Mouse (Mus musculus): ENCODE measurements around the gene Zfp985.
A peak's percentile ranks its signal among the peaks of the same experiment; 100 is the strongest.
"Not testable (repeated sequence)": the region's sequence is repeated elsewhere in the genome, so short reads cannot be mapped to it uniquely, and the experiment has no call there.

Gene Zfp985

DNA sequence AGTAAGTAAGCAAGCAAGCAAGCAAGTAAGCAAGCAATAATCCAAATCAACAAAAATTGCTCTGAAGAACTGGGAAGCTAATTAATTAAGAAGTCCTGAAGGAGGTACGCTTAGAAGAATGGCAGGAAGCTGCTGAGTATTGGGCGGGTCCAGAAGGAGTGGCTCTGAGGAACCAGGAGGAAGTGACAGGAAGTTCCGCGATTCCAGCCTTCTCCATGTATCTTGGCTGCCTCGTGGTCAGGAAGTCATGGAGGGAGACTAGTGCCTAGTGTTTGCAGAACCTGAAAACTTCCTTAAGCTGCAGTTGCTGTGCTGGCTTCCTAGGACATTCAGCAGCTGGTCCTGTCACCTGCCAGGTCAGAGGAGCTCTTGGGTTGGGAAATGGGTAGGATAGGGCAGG, at the start of gene Zfp985:
Gene Zfp985 (plus strand): TSS at position 207 of the 400 bp plus-strand sequence.
- DNase-seq (ENCODE audit: low read depth, low spot score), result peak; percentile 67

DNA sequence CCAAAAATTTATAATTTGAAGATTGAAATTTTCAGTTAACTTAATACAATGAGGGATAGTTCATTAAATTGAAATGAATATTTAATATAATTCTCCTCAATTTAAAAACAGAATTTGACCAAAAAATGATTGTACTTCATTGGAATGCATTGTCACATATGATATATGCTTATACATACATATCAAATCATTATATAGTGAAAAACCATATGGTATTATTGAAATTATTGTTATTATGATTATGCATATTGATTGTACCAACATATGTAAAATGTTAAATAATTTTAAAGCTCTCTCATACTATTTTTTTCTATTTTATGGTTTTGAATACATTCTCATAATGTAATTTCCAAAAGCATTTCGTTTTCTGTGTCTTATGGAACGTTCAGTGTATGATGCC, 43.9 kb upstream of the Zfp985 start:
- no peak for DNase-seq (ENCODE audit: low read depth, low spot score)

DNA sequence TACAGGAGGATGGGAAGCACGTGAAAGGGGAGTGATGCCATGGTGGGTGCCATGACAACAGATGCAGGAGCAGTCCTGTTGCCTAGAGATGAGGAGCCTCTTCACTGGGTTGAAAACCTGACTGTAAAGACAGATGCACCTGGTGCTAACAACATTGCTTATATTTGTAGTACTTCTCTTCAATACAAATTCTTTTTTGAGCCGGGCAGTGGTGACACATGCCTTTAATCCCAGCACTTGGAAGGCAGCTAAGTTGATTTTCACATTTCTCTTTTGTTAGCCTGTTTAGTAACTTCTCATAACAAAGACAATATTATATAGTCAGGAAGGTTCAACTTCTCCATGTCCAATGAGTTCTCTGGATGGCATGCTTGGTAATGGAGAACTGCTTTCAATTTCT, 34.1 kb upstream of the Zfp985 start:
- no peak for DNase-seq (ENCODE audit: low read depth, low spot score)

DNA sequence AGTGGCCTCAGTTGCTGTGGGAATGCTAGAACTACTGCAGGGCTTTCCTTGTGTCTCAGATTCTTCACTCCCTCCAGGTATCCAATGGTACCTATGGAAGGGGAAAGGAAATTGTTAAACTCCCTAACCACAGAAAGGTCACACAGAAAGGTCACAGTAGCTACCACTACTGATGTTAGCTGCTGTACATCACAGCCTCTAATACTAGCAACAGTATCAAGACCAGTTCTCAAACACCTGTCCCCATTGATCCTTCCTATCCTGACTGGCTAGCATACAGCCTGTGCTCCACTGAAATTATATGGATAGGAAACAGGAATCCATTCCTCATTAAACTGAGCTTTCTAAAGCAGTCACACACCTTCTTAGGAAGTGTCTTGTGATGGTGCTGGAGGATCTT, 33.0 kb upstream of the Zfp985 start:
- no peak for DNase-seq (ENCODE audit: low read depth, low spot score)

DNA sequence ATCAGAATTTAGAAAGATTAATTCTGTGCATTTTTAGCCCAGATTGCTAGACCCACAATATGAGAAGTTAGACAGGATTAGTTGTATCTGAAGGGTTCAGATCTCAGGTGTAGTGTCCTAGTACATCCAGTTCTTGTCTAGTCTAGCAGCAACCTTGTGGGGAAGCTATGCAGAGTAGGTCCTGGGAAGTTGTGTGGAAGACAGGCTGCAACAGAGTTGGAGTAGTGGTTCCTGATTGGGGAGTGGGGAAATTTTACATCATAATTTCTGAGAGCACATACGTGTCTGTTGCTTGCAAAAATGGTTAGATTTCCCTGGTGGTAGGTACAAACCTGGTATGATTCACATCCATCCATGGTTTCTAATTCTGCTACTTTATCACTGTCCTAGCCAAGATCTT, 28.0 kb upstream of the Zfp985 start:
- DNase-seq (ENCODE audit: low read depth, low spot score), result no peak

DNA sequence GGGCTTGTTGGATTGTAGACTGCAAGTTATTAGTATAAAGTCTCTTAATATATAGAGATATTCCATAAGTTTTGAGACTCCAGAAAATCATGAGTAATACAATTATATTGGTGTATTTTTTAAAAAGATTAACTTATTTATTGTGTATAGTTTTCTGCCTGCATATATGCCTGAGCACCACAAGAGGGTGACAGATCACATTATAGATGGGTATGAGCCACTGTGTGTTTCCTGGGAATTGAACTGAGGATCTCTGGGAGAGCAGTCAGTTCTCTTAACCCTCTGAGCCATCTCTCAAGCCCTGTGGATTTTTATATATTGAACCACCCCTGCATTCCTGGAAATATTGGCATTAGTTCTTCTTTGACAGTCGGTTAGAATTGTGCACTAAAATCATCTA, 22.7 kb upstream of the Zfp985 start:
- DNase-seq (ENCODE audit: low read depth, low spot score), result no peak

DNA sequence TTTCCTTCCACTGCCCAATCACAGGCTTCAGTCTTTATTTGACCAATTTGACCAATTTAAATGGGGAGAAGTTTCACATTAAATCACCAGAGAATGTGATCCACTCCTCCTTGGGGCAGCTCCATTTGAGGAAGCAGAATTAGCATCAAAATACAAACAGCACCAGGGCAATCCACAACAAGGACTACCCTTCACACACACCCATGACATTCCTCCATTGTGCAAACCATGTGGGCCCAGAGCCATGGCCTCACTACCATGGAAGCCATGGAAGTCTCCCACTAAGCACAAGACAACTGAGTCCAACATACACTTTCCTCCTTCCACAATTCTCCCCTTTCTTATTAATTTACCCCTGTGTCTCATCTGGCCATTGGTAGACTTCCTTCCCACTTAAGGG, 17.2 kb upstream of the Zfp985 start:
- not testable (repeated sequence) for DNase-seq (ENCODE audit: low read depth, low spot score)

DNA sequence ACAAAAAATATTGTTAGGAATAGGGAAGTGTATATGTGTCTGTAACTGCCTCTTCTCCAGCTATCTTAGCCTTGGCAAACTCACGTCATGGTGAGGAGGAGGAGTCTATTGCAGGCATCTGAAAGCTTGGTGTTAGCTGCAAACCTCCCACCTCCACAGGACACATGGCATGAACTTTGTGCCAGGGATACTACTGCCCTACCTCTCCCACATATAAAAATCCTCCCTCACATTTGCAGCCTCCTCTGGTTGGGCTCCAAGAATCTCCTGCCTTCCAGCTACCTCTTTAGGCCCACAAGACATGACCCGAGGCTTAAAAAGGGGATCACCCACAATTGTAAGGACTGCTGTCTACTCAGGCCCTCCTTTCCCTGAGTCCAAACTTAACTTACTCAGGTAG, 15.4 kb upstream of the Zfp985 start:
- DNase-seq (ENCODE audit: low read depth, low spot score), result no peak

DNA sequence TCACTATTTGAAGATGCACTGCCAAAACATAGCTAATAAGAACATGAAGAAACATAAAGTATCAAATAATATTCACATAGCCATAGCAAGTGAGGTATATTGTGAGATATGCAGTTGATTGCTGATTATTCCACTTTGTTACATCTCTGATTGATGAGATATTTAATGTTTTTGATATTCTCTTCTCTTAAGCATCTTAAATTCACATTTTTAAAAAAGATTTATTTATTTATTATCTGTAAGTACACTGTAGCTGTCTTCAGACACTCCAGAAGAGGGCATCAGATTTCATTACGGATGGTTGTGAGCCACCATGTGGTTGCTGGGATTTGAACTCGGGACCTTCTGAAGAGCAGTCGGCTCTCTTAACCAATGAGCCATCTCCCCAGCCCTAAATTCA, 13.2 kb upstream of the Zfp985 start, which contains the start of gene Gm16503:
Gene Gm16503 (plus strand): TSS at position 301 of the 400 bp plus-strand sequence.
- DNase-seq (ENCODE audit: low read depth, low spot score), result not testable (repeated sequence)

DNA sequence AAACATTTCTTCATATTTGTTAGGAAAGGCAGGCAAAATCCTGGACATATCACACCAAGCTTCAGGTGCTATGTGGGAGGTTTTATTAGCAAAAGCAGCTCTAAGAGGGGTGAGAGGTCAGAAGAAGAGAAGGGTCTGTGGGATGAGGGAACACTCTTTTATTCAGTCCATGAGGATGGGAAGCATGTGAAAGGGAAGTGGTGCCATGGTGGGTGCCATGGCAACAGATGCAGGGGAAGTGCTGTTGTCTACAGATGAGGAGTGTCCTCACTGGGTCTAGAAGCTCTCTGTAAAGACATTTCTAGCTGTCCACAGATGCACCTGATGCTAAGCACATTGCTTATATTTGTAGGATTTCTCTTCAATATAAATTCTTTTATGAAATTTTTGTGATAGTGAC, 12.0 kb upstream of the Zfp985 start:
- DNase-seq (ENCODE audit: low read depth, low spot score), result no peak

DNA sequence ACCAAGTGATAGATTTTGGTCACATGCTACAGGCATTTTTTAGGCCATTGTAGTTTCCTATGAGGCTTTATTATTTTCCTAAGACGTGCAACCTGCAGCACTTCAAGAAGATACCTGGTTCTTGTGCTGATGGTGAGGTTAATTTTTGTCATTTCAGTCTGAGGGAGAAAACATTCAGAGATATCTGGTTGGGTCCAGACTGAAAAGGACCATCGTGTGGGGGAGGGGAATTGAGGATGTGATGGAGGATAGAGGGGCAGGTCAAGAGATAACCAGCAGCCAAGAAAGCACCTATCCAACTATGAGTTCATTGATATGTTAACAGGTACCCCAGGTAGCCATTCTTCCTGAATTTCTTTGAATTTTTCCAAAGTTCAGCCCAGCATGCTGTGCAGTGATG, 1.3 kb downstream of the Zfp985 start:
- not testable (repeated sequence) for DNase-seq (ENCODE audit: low read depth, low spot score)

DNA sequence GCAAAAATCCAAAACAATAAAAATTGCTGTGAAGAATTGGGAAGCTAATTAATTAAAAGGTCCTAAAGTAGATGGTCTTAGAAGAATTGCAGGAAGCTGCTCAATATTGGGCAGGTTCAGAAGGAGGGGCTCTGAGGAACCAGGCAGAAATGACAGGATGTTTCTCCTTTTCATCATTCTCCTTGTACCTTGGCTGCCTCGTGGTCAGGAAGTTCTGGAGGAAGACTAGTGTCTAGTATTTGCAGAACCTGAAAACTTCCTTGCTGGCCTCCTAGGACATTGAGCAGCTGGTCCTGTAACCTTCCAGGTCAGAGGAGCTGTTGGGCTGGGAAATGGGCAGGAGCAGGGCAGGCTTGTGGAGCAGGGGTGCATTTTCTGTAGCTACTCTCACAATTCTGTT, 3.8 kb downstream of the Zfp985 start:
- not testable (repeated sequence) for DNase-seq (ENCODE audit: low read depth, low spot score)

DNA sequence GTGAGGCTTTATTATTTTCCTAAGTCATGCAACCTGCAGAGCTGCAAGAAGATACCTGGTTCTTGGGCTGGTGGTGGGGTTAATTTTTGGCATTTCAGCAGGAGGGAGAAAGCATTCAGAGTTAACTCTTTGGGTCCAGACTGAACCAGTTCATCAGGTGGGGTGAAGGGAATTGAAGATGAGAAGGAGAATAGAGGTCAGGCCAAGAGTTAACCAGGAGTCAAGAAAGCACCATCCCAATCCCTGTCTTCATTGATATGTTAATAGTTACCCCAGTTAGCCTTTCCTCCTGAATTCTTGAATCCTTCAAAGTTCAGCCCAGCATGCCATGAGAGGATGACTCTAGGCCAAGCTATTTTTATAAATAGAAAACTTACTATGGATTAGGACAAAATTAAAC, 4.9 kb downstream of the Zfp985 start:
- DNase-seq (ENCODE audit: low read depth, low spot score), result not testable (repeated sequence)

DNA sequence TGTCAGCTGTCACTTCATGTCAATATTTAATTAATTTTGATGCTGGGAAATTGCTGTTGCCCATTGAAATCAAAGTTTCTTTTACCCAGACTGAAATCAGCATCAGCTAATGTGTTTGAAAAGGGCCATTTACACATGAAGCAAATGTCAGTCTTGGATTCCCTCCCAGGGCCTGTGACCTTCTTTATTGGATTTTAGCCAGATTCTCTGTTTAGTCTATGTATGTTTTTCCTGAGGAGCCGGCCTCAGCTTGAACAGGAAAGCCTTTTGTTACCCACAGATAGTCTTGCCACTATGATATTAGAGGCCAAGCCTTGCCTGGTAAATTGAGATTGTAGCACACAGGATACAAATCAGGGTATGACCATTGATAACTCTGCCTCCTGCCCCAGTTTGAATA, 6.0 kb downstream of the Zfp985 start:
- not testable (repeated sequence) for DNase-seq (ENCODE audit: low read depth, low spot score)

DNA sequence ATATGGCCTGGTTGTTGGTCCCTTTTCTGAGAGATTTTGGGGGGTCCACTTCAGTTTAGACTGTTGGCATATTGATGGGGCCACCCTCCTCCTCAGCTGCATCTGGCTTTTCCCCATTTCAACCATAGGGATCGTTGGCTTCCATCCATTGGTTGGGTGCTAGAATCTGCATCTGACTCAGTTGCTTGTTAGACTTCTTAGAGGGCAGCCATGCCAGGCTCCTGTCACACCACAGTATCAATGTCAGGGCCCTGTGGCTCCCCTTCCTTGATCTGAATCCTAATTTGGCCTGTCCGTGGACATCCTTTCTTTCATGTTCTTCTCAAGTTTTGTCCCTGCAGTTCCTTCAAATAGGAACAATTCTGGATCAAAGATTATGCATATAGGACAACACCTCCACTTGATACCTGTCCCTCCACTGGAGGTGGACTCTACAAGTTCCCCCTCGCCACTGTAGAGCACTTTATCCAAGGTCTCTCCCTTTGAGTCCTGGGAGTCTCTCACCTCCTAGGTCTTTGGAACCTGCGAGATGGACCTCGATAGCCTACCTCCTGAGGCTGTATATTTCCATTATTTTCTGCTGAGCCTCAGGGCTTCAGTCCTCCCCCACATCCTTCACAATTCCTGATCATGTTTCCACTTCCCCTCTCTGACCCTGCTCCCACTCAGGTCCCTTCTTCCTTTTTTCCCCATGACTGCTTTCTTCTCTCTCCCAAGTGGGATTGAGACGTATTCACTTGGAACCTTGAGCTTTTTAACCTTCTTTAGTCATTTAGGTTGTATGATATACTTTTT, 12.5 kb downstream of the Zfp985 start:
- DNase-seq (ENCODE audit: low read depth, low spot score), result no peak

DNA sequence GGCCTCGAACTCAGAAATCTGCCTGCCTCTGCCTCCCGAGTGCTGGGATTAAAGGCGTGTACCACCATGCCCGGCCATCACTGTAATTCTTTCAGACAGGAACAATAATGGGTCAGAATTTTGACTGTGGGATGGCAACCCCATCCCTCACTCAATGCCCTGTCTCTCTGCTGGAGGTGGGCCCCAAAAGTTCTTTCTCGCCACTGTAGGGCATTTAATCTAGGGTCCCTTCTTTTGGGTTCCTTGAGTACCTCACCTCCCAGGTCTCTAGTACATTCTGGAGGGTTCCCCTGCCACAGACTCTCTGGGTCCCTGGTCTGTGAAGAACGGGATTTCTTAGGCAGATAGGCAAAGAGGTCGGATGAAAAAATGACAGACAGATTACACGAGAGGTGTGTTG, 18.1 kb downstream of the Zfp985 start:
- DNase-seq (ENCODE audit: low read depth, low spot score), result not testable (repeated sequence)

DNA sequence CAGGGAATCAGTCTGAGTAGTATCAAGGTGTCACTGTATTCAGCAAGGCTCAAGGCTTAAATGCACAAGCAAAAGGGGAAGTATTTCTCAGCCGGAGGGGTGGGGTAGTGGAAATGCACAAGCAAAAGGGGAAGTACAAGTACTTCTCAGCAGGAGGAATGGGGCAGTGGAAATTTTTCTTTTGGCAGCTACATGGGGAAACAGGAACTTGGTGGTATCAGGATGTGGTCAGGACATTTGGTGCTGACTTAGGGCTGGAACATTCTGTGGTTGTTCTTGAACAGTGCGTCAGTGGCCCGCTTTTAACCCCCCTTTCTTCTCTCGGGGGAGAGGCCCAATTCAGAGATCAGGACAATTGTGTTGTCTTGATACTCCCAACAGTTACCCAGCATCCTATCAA, 26.3 kb downstream of the Zfp985 start:
- not testable (repeated sequence) for DNase-seq (ENCODE audit: low read depth, low spot score)

DNA sequence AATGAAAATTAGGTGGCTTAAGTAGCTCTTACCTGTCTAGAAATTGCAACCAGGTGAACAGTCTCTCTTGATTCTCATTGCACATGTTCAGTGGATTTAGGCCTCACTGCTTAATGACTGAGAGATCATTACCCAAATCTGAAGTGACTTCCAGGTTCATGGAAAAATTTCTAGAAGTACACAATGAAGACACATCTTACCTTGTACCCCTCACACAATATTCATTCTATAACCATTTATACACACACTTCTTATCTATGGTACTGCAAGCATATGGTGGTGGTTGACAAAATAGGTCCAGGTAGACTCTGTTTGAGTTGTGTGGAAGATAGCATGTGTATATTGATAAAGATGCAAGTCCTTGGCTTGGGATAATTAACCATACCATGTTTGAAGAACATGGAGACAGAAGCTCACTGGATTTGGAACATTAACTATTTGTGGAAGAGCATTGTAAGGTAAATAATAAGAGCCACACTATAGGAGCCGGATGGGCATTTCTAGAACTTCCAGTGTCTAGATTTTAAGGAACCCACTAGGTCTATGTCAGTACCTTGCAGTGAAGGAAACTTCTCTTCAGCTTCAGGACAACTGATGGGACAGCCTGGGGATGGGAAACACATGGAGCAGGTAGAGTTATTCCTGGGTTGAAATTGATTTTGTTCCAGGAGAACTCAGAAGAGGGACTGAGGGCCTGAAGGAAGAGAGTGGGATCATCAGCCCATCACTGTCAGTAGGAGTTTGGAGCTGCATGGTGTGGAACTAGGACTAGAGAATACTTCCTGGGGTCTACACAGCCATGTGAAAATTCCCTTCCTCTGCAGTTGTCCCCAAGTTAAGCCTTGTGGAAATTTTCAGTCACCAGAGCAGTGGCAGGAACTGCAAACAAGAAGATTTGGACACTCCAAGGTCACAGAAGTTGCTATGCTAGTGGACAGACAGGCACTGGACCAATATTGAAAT, 33.7 kb downstream of the Zfp985 start:
- no peak for DNase-seq (ENCODE audit: low read depth, low spot score)

DNA sequence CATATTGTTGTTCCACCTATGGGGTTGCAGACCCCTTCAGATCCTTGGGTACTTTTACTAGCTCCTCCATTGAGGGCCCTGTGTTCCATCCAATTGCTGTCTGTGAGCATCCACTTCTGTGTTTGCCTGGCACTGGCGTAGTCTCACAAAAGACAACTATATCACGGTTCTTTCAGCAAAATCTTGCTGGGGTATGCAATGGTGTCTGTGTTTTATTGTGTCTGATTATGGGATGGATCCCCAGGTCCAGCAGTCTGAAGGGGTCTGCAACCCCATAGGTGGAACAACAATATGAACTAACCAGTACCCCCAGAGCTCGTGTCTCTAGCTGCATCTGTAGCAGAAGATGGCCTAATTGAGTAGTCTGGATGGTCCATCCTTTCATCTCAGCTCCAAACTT, 41.6 kb downstream of the Zfp985 start:
- DNase-seq (ENCODE audit: low read depth, low spot score), result not testable (repeated sequence)

DNA sequence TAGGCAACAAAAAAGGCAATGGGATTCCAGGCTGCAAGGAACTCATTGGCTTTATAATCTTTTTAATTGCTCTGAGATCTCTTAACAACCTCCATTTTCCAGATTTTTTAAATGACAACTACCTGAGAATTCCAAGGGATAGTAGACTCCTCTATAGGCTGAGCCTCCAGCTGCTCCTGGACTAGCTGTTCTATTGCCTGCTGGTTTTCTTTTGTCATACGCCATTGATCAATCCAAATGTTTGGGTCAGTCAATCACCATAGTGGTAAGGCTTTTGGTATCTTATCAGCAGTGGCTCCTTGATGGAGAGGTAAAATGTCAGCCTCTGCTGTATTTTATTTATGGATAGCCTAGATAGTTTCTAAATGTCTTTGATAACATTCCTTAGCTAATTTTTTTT, 44.6 kb downstream of the Zfp985 start:
- DNase-seq (ENCODE audit: low read depth, low spot score), result no peak

DNA sequence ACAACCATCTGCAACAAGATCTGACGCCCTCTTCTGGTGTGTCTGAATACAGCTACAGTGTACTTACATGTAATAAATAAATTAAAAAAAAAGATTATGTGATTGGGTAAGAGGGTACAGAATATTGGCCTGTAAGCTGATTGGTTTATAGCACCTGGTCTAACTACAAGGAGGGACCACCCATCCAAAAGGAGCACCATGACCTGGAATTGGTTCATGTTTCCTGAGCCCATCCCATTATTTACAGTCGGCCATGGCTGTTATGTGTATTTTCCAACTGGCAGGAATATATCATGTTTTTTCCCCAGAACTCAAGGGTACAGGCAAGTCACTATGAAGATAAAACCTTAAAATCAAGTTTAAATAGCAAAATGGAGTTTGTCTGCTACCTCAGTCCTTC, 45.8 kb downstream of the Zfp985 start:
- DNase-seq (ENCODE audit: low read depth, low spot score), result no peak

DNA sequence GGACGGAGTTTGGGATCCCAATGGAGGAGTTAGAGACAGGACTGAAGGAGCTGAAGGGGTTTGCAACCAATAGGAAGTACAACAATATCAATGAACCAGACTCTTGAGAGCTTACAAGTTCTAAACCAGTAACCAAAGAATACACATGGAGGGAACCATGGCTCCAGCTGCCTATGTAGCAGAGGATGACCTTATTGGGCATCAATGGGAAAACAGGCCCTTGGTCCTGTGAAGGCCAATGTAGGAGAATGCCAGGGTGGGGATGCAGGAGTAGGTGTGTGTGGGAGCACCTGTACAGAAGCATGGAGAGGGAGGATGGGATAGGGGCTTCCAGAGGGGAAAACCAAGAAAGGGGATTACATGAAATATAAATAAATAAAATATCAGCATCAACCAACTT, 48.8 kb downstream of the Zfp985 start:
- no peak for DNase-seq (ENCODE audit: low read depth, low spot score)

DNA sequence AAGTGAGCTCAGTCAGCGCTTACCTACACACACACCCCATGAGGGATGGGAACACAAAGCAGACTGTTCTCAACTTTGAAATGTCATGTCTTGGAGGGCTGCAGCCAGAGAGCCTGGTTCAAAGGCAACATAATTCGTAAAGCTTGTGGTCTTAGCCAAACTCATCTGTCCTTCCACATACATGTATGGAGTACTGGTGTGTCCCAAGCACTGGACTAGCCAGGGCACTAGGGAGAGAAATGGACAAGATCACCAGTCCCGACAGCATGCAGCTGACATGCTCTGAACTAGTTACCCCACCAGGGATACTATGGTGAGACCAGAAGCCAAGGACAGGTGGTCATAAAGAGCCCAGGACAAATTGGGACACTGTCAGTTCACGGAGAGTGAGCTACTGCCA, 50.7 kb downstream of the Zfp985 start:
- DNase-seq (ENCODE audit: low read depth, low spot score), result no peak

All from 3T3-L1 (cell line).